Mouse (Mus musculus) cerebellum, adult (tissue): ENCODE data around the gene Shisal2a.
A peak's percentile ranks its signal among the peaks of the same experiment; 100 is the strongest.

Experiments used
- ATAC-seq: cut with Nextera tagmentation; 2 replicates; pipeline ENCODE4 v1.9.2; 2017; ENCODE audit warnings: mild to moderate bottlenecking, moderate library complexity, mixed read lengths; ENCODE audit not compliant: insufficient number of reproducible peaks, low FRiP score, low TSS enrichment

Shisal2a gene

DNA sequence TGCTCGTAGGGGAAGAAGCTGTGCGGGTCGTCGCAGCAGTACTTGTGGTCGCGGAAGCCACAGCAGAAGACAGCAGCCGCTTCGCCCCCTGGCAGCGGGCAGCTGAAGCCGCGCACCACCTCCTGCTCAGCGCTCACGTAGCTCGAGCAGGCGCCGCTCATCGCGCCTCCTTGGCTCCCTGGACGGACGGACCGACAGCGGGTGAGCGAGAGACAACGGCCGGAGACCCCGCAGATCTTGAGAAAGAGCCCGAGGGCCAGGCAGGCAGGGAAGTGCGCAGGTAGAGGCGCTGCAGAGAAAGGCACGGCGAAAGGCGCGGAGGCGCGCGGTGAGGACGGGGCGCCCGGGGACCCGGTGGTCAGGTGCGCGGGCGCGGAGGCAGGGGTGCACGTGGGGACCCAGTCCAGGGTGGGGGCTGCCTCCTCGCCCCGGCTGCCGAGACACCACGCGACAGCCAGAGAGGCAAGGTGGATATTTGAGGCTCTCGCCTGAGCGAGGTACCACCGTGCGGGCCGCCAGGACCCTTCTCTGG, at the start of gene Shisal2a:
Gene Shisal2a (minus strand): TSS at position 167 of the 532 bp plus-strand sequence.
- ATAC-seq = no peak

DNA sequence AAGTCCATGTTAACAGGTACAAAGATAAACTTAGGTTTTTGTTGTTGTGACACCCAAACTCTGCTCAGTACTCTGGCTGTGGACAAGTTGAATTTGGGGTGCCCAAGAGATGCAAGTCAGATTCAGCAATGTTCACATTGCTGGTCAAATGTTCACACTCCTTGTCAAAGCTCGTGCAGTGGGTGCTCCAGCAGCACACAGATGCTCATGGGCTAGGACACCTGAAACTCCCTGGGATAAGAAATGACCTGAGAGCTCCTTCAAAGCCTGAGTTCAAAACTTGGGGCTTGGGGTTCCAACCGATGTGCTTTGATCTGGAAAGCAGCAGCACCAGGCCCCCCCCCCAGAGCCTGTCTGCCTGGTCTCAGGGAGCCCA, 48.4 kb upstream of the Shisal2a start:
- no peak for ATAC-seq

- no peak for ATAC-seq
Observed at GRCm38 (mm10) chr4:108430656-108431560, 47.8 kb upstream of the Shisal2a start.

DNA sequence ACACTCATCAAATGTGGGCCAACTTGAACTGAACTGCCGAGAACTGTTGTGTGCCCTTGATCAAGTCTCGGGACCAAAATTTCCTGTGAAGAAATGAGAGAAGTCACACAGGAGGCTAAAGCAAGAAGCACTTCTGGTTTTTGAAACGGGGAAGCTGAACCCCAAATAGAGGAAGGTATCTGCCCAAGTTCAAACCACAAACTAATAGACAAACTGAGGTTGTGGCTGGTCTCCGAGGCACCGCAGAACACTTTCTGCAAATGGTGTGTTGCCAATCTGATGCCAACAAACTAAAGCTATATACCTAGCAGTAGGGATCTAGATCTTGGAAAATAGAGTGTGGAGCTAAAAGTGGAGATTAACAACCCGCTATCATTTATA, 45.2 kb upstream of the Shisal2a start:
- no peak for ATAC-seq

DNA sequence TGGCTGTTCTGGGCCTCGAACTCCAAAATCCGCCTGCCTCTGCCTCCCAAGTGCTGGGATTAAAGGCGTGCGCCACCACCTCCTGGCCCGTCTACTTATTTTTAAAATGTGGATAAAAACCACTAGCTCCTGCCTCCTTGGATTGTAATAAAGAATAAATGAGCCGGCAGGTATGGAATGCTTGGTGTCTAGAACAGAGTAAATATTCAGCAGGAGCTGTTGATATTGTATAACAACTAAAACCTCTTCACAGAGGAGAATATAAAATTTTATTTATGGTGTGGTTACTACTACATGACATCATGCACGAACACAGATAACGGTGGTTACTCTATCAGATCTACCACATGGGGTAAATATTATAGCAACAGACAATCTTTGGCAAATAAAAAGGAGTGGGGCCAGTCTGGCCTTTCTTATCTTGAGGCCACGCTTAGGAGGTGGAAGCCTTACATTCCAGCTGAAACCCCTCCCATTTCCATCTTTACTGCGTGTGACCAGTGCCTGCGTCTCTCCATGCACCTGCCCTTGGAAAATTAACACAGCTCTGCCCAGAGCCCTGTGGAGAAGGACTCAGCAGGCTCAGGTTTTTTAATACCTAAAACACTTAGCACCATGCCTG, 44.7 kb upstream of the Shisal2a start:
- ATAC-seq = no peak

DNA sequence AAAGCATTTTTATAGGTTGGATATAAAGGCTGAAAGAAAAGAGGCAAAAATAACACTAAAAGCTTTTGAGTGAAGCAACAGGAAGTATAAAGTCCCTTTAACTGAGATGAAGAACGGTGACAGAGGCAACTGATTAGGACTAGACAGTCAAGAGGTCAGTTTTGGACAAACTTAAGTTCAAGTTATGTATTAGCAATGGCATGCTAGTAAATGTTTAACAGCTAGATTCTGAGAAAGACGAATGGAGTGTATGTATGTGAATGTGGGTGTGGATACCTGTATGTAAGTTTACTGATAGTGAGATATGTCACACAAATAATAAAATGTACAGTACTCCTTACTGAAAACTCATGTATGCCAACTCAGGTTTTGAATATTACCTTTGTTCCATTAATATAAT, 41.4 kb upstream of the Shisal2a start:
- no peak for ATAC-seq

- no peak for ATAC-seq
Observed at GRCm38 (mm10) chr4:108407621-108408020, 24.5 kb upstream of the Shisal2a start.

DNA sequence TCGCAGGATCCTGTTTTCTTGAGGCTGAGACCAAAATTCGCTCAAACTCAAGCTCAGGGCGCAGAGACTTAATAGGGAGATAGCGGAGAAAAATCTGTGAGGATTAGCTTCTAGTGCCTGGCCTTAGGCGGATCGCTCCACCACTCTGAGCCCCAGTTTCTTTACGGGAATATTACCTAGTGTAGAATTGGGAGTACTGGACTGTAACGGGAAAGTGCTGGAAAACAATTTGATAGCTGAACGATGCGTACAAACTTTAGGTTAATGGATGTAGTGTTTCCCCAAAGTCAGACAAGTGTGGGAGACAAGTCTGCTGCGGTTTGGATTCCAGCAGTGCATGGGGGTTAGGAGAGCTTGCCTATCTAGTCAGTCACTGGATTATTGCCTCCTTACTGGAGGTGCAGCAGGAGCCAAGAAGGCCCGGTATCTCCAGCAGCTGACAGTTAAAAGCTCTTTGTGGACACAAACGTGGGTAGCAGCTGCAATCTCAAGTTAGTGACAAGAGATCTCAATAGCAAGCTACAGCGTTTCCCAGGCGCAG, 23.8 kb upstream of the Shisal2a start, which contains the start of gene Gpx7:
Gene Gpx7 (minus strand): TSS at position 101 of the 541 bp plus-strand sequence.
- ATAC-seq = no peak

DNA sequence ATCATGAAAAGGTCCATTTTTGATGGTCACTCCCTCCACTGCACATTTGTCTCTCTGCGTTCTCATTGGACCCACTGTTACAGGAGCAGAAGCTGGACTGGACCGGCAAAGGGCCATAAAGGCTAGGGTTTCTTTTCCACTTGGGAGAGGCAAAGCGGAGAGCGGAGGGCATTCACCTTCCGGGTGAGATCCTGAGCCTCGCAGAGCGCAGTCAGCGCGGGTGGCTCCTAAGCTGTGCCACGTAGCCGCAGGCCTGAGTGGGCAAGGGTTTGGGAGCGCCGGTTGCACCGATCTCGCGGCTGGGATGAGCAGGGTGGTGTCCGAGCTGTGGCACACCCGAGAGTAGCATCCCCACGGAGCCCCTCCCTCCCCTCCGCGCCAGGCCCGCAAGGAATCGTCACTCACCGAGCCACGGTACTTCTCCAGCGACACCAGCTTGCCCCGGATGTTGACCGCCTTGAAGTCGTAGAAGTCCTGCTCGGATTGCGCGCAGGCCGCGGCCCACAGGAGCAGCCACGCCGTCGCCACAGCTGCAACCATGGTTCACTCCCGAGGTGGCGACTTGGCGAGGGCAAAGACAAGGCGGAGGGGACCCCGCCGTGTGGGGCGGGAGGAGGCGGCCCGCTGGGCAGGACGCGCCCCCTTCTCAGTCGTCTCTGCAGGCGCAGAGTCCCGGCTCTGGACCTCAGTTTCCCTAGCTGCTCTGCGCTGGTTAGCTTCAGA, 23.1 kb upstream of the Shisal2a start:
- peak; percentile 89 for ATAC-seq

DNA sequence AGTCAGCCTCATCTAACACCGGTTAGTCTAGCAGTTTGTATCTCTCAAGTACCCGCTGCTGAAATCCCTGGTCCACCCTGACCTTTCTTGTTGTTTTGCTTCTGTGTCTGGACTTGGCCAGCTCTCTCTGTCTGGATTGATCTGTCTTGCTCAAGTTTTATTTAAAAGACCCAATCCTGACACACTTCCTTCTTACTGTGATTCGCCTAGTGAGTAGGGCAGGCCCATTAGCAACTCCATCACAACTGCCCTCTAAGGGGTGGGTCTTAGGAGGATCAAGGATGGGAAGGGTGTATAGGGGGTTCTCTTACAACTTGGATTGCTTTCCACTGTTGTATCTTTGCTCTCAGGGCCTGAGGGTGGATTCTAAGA, 22.6 kb upstream of the Shisal2a start:
- no peak for ATAC-seq

DNA sequence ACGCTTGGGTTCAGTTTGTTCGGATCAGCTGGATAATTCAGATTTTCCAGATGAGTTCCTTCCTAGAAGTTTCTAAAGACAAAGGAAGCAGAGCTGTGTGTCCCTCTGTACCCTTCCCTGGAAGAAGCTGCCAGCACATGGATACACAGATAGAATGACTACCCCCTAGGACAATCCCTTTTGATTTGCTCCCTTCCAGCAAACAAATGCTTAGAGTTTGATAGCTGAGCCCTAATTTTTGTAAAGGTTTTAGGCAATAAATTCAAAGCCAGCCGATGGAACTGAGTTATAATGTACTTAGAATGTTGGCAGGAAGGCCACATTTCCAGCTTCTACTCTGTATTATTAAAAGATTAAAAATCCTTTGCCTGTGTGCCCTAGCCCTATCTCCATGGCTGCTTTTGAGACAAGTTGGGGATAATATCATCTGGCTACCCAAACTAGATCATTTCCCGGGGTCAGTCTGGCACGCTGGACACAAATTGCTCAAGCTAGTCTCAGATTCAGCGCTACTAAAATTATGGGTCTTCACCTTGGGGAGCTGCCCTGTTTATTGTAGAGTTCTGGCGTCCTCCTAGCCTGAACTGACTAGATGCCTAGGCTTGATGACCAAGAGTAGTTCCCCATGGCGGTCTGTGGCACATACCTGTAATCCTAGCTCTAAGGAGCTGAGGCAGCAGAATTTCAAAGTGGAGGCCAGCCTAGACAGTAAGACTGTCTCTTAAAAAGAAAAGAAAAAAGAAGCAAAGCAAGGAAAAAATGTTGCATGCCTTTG, 20.9 kb upstream of the Shisal2a start:
- no peak for ATAC-seq

DNA sequence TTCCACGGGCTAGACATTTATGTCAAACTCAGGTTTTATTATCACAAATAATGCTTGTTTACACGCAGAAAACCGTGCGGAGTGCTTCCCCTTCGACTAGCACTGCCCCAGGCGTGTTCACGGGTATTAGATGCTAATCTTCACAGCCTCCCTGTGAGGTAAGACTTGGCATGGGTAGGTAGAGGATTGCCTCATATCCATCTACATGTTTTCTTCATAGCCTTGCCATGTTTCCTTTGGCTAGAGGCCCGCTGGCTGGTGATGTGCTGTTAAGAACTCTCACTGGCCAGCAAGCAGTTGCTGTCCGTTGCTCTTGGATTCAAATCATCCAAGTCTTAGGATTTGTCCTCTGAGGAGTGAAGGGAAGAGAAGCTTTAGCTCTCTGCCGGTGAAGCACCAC, 17.2 kb upstream of the Shisal2a start:
- no peak for ATAC-seq

- no peak for ATAC-seq
Observed at GRCm38 (mm10) chr4:108394236-108394635, 11.1 kb upstream of the Shisal2a start.

DNA sequence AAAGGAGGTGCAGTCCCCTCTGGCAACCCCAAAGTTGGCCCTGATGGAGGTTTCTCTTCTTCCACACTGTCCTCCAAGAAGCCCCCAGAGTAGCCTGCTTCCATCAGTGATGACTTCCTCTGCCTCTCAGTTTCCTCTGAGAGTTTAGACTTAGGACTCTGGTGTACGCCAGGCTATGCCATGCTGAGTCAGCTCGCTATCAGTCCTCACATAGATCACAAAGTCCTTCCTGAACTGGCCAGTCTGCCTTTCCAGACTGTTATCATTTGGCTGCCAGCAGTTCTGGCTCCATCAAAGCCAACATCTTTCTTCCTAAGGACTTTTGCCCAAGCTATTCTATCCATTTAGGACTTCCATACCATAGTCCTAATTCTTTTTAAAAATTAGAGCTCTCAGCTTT, 9.4 kb upstream of the Shisal2a start:
- no peak for ATAC-seq

DNA sequence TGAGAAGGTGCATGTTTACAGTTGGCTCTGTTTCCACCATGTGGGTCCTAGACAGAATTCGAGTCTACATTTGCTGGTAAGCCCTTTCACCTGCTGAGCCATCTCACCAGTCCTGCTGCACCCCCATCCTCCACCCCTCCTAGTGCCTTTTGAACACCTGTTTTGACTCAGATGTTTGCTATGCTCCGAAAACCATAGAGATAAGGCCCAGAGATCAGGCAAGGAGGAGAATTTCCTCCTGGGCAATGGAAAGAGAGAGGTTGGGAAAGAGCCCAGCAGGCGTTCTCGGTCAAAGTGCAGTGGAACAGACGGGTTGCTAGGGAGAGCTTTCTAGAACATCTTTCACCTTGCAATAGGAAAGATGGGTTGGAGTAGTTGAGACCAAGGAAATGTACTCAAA, 8.0 kb upstream of the Shisal2a start:
- ATAC-seq = no peak

- no peak for ATAC-seq
Observed at GRCm38 (mm10) chr4:108388741-108389140, 5.6 kb upstream of the Shisal2a start.

- ATAC-seq = peak; percentile 61; the same call in 1 of the 2 replicates
Observed at GRCm38 (mm10) chr4:108387681-108388253, 4.6 kb upstream of the Shisal2a start.

GRCm38 (mm10) chr4:108387106-108387505, 4.0 kb upstream of the Shisal2a start:
- ATAC-seq = no peak

GRCm38 (mm10) chr4:108386087-108386486, 2.9 kb upstream of the Shisal2a start:
- no peak for ATAC-seq

- ATAC-seq = no peak
Observed at GRCm38 (mm10) chr4:108380146-108380545, 3.0 kb downstream of the Shisal2a start.
